Mouse (Mus musculus) lung, embryonic 14.5 days (tissue): ENCODE measurements at regions not wholly inside any gene's neighbourhood (a gene's known extent, or its start where the extent isn't known, plus 50 kb on each side); places are given as distances from the start of the nearest gene placed in this dataset.
A peak's percentile ranks its signal among the peaks of the same experiment; 100 is the strongest.
"Not testable (repeated sequence)": the region's sequence is repeated elsewhere in the genome, so short reads cannot be mapped to it uniquely, and the experiment has no call there.

Experiments
- ATAC-seq: fragments of 200-750 bp; cut with Nextera tagmentation; 2 replicates; pipeline ENCODE4 v1.8.0; 2017; ENCODE audit warnings: mild to moderate bottlenecking, moderate TSS enrichment, moderate library complexity; ENCODE audit not compliant: insufficient read depth
- DNase-seq: peaks from one replicate; pipeline ENCODE4 v3.0.0-alpha.2; 2015
- H3K27ac ChIP-seq: fragments of 300-500 bp; sonication (generic); 2 replicates; pipeline ENCODE4 v1.5.1; 2014; ENCODE audit warnings: low read depth, mild to moderate bottlenecking, moderate library complexity
- H3K27me3 ChIP-seq: fragments of 300-500 bp; sonication (generic); 2 replicates; pipeline ENCODE4 v1.6.1; 2014; ENCODE audit warnings: low read length, control low read depth; ENCODE audit not compliant: insufficient read depth
- H3K36me3 ChIP-seq: fragments of 300-500 bp; sonication (generic); 2 replicates; pipeline ENCODE4 v1.6.1; 2014; ENCODE audit warnings: control low read depth; ENCODE audit not compliant: insufficient read depth
- H3K4me1 ChIP-seq: fragments of 300-500 bp; sonication (generic); 2 replicates; pipeline ENCODE4 v1.6.1; 2014; ENCODE audit warnings: antibody characterized with exemption, control low read depth; ENCODE audit not compliant: insufficient read depth
- H3K4me2 ChIP-seq: fragments of 300-500 bp; sonication (generic); 2 replicates; pipeline ENCODE4 v1.6.1; 2014; ENCODE audit warnings: mild to moderate bottlenecking
- H3K4me3 ChIP-seq: fragments of 300-500 bp; sonication (generic); 2 replicates; pipeline ENCODE4 v1.5.1; 2014; ENCODE audit warnings: low read depth, low read length
- H3K9ac ChIP-seq: fragments of 300-500 bp; sonication (generic); 2 replicates; pipeline ENCODE4 v1.6.1; 2014
- H3K9me3 ChIP-seq: fragments of 300-500 bp; sonication (generic); 2 replicates; pipeline ENCODE4 v1.6.1; 2016; ENCODE audit warnings: low read depth, low read length, control low read depth
- CTCF ChIP-seq: IDR thresholded peaks from 2 replicates; pipeline ENCODE4 v1.5.1; 2016; ENCODE audit warnings: antibody characterized with exemption, low read depth
- whole genome bisulfite sequencing: fragments of 180-500 bp; shearing (Covaris S2); extraction: QIAGEN DNeasy Blood & Tissue Kit; methylation state at CpG from one replicate; pipeline ENCODE4 v1.1.7; 2014; 5-methylcytosine and 5-hydroxymethylcytosine counted together

GRCm38 (mm10) chr2:107935775-107936174 is 645.3 kb downstream of the Kcna4 start:
- no peaks in the 10 kb centered on the region for H3K9me3 ChIP-seq
- no peak overlapping the region for H3K27ac ChIP-seq
- H3K9ac ChIP-seq, result no peak overlapping the region
- DNase-seq, result no peak
- 79% methylated on average over 2 of the region's 2 CpGs for WGBS
- no peak for TF ChIP-seq CTCF
- no peaks in the 10 kb centered on the region for H3K27me3 ChIP-seq
- no peak overlapping the region for H3K4me3 ChIP-seq
- no peaks in the 10 kb centered on the region for H3K36me3 ChIP-seq
- H3K4me1 ChIP-seq, result no peaks in the 10 kb centered on the region
- no peak overlapping the region for H3K4me2 ChIP-seq
- ATAC-seq, result no peak

GRCm38 (mm10) chr2:107941374-107941773 is 650.9 kb downstream of the Kcna4 start:
- H3K36me3 ChIP-seq, result no peaks in the 10 kb centered on the region
- H3K9me3 ChIP-seq, result no peaks in the 10 kb centered on the region
- H3K4me1 ChIP-seq, result no peaks in the 10 kb centered on the region
- H3K4me2 ChIP-seq, result no peak overlapping the region
- ATAC-seq (no peak), DNase-seq (no peak)
- H3K27ac ChIP-seq, result no peak overlapping the region
- TF ChIP-seq CTCF, result no peak
- H3K9ac ChIP-seq, result no peak overlapping the region
- no peaks in the 10 kb centered on the region for H3K27me3 ChIP-seq
- no peak overlapping the region for H3K4me3 ChIP-seq

GRCm38 (mm10) chr2:107945837-107946451 is 655.5 kb downstream of the Kcna4 start:
- Histone ChIP-seq H3K4me2 (no peak overlapping the region), H3K9me3 (no peaks in the 10 kb centered on the region), H3K36me3 (no peaks in the 10 kb centered on the region), H3K9ac (no peak overlapping the region), H3K4me3 (no peak overlapping the region), H3K27ac (no peak overlapping the region), H3K4me1 (no peaks in the 10 kb centered on the region), H3K27me3 (no peaks in the 10 kb centered on the region)
- DNase-seq, result peak; percentile 61
- 14% methylated on average over 3 of the region's 3 CpGs for WGBS
- TF ChIP-seq CTCF, result peak; percentile 44
- ATAC-seq, result no peak

- H3K36me3 ChIP-seq, DNase-seq, H3K27me3 ChIP-seq, H3K27ac ChIP-seq, H3K9me3 ChIP-seq, H3K4me1 ChIP-seq, H3K4me3 ChIP-seq, ATAC-seq, H3K9ac ChIP-seq, H3K4me2 ChIP-seq: not testable (repeated sequence)
- 82% methylated on average over 9 of the region's 9 CpGs for WGBS
Measured at GRCm38 (mm10) chr2:107955608-107956127, 665.2 kb downstream of the Kcna4 start.

- H3K9me3 ChIP-seq, DNase-seq, H3K36me3 ChIP-seq, ATAC-seq, H3K4me3 ChIP-seq, H3K27ac ChIP-seq, H3K27me3 ChIP-seq, H3K4me1 ChIP-seq, H3K4me2 ChIP-seq, H3K9ac ChIP-seq: not testable (repeated sequence)
- WGBS, result 85% methylated on average over 8 of the region's 8 CpGs
Measured at GRCm38 (mm10) chr2:107963921-107964320, 673.5 kb downstream of the Kcna4 start.

GRCm38 (mm10) chr2:107964841-107965240 is 674.4 kb downstream of the Kcna4 start:
- no peak for DNase-seq
- H3K27ac ChIP-seq, result no peak overlapping the region
- H3K36me3 ChIP-seq, result no peaks in the 10 kb centered on the region
- no peaks in the 10 kb centered on the region for H3K9me3 ChIP-seq
- H3K4me3 ChIP-seq, result no peak overlapping the region
- no peak for ATAC-seq
- H3K9ac ChIP-seq, result no peak overlapping the region
- H3K27me3 ChIP-seq, result no peaks in the 10 kb centered on the region
- no peak overlapping the region for H3K4me2 ChIP-seq
- H3K4me1 ChIP-seq, result no peaks in the 10 kb centered on the region
- 88% methylated on average over 2 of the region's 2 CpGs for WGBS
- no peak for TF ChIP-seq CTCF

GRCm38 (mm10) chr2:107965336-107966306 is 675.2 kb downstream of the Kcna4 start:
- WGBS, result 74% methylated on average over 7 of the region's 7 CpGs
- no peaks in the 10 kb centered on the region for H3K9me3 ChIP-seq
- no peaks in the 10 kb centered on the region for H3K27me3 ChIP-seq
- TF ChIP-seq CTCF, result no peak
- no peaks in the 10 kb centered on the region for H3K4me1 ChIP-seq
- ATAC-seq, result no peak
- H3K36me3 ChIP-seq, result no peaks in the 10 kb centered on the region
- H3K9ac ChIP-seq, result no peak overlapping the region
- DNase-seq, result no peak
- H3K4me2 ChIP-seq, result no peak overlapping the region
- H3K27ac ChIP-seq, result no peak overlapping the region
- H3K4me3 ChIP-seq, result no peak overlapping the region
